8 mouse cellular contexts compared by ENCODE assay signal in the genomic region with DNA sequence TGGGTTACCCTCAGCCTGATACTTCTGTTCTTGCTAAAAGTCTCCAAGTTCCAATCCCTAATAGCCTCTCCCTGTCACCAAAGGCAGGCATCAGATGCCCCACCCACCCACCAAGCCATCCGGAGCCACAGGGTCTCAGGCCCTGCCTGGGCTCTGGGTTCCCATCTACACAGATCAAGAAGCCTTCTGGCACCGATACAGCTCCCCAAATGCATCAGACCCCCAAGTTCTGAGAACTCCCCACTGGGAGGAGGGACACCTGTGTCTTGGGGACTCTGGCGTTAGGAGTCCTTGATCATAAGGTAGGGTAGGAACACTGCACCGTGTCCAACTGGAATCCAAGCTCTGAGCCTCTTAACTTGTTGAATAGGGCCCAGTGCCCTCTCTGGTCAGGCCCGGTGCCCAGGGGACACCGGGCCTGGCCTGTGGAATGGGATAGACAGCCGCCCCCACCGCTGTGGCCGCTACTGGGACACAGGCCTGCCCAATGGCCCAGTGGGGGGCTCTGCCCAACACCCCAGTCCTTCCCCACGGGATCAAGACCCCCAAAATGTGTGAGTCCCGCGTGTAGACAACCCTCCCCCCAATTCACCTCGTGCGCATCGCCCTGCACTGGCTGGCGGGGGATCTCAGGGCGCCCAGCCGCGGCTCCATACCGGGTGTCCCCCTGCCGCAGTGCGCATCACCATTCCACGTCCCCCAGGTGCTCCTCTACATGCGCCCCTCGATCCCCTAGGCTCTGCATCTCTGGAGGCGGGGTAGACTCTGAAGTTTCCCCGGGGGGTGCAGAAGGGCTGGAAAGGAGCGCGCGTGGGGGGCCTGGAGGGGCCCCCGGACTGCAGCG. TPM values are rescaled to one million over a fixed set of nuclear protein-coding genes. Genes with fewer than 3 reads are reported as not detected.
DNase-seq lines count a peak whose midpoint lies in the region; ATAC-seq and TF ChIP-seq lines count a peak whose summit lies in the region.

No protein-coding gene starts in this region.

- WGBS in heart, embryonic 13.5 days: 10% methylated on average over 32 of the region's 32 CpGs
- WGBS in hindbrain, embryonic 13.5 days: 9% methylated on average over 32 of the region's 32 CpGs
- WGBS in midbrain, embryonic 13.5 days: 8% methylated on average over 32 of the region's 32 CpGs

- peak overlapping the region; percentile 77 for H3K9ac ChIP-seq in heart, embryonic 13.5 days
- peak overlapping the region; percentile 82 for H3K9ac ChIP-seq in hindbrain, embryonic 13.5 days
- peak overlapping the region; percentile 74 for H3K9ac ChIP-seq in midbrain, embryonic 13.5 days (replicated peaks)

- ATAC-seq in heart, embryonic 13.5 days (ENCODE audit: extremely low read depth, insufficient number of reproducible peaks, low FRiP score, low TSS enrichment): no peak
- ATAC-seq in hindbrain, embryonic 13.5 days (ENCODE audit: low FRiP score): peak; percentile 19; the same call in 1 of the 2 replicates
- 0 out of 2 replicates have a peak, but pooled peaks have one; percentile 28 for ATAC-seq in midbrain, embryonic 13.5 days

- H3K9me3 ChIP-seq in heart, embryonic 13.5 days: no peaks in the 10 kb centered on the region
- H3K9me3 ChIP-seq in hindbrain, embryonic 13.5 days: no peaks in the 10 kb centered on the region
- H3K9me3 ChIP-seq in midbrain, embryonic 13.5 days: no peaks in the 10 kb centered on the region

- peaks cover 25% of the 10 kb centered on the region for H3K4me1 ChIP-seq in heart, embryonic 13.5 days
- no peaks in the 10 kb centered on the region for H3K4me1 ChIP-seq in cortical plate, adult 2 months (ENCODE audit: control insufficient read depth, insufficient read depth, low read length)
- peaks cover 18% of the 10 kb centered on the region for H3K4me1 ChIP-seq in hindbrain, embryonic 13.5 days (replicated peaks)
- peaks cover 19% of the 10 kb centered on the region for H3K4me1 ChIP-seq in midbrain, embryonic 13.5 days (replicated peaks)

- H3K36me3 ChIP-seq in heart, embryonic 13.5 days: no peaks in the 10 kb centered on the region
- no peaks in the 10 kb centered on the region for H3K36me3 ChIP-seq in hindbrain, embryonic 13.5 days
- no peaks in the 10 kb centered on the region for H3K36me3 ChIP-seq in midbrain, embryonic 13.5 days

- no peak for TF ChIP-seq POLR2A in cortical plate, adult 2 months (IDR thresholded peaks at IDR 0.05; ENCODE audit: extremely low read depth, insufficient read depth, low read length)

- TF ChIP-seq CTCF in cortical plate, adult 2 months (IDR thresholded peaks at IDR 0.05; ENCODE audit: extremely low read depth, insufficient read depth, low read length): no peak

- peak overlapping the region; percentile 76 for H3K4me2 ChIP-seq in heart, embryonic 13.5 days
- H3K4me2 ChIP-seq in hindbrain, embryonic 13.5 days: peak overlapping the region; percentile 76
- H3K4me2 ChIP-seq in midbrain, embryonic 13.5 days (replicated peaks): peak overlapping the region; percentile 78

- peaks cover 75% of the 10 kb centered on the region for H3K27me3 ChIP-seq in heart, embryonic 13.5 days (replicated peaks)
- peaks cover 57% of the 10 kb centered on the region for H3K27me3 ChIP-seq in hindbrain, embryonic 13.5 days
- H3K27me3 ChIP-seq in midbrain, embryonic 13.5 days: peaks cover 53% of the 10 kb centered on the region

- H3K27ac ChIP-seq in heart, embryonic 13.5 days (replicated peaks): no peak overlapping the region
- peak overlapping the region; percentile 49; the same call in 1 of the 2 replicates for H3K27ac ChIP-seq in cortical plate, adult 2 months (ENCODE audit: insufficient read depth, low read length)
- no peak overlapping the region for H3K27ac ChIP-seq in hindbrain, embryonic 13.5 days
- no peak overlapping the region for H3K27ac ChIP-seq in midbrain, embryonic 13.5 days

- DNase-seq in heart, adult 11 months: no peak
- no peak for DNase-seq in right cerebral cortex, postnatal 10 days (ENCODE audit: low spot score in 2 of 2)
- DNase-seq in left cerebral cortex, adult 8-10 months (ENCODE audit: low spot score in 2 of 2): no peak
- DNase-seq in right cerebral cortex, postnatal 25 days: no peak

- H3K4me3 ChIP-seq in heart, embryonic 13.5 days: peak overlapping the region; percentile 53
- H3K4me3 ChIP-seq in cortical plate, adult 2 months (ENCODE audit: insufficient read depth, low read length): peak overlapping the region; percentile 61
- H3K4me3 ChIP-seq in hindbrain, embryonic 13.5 days: peak overlapping the region; percentile 52
- H3K4me3 ChIP-seq in midbrain, embryonic 13.5 days (replicated peaks): peak overlapping the region; percentile 48

RNA-seq across cellular contexts. Expression of gene Lingo3, which starts 0.5 kb away (rescaled TPM):
- 0.16 and 0.34 TPM in 2 replicates for polyA plus RNA-seq in heart, embryonic 13.5 days (2015; fragmentation: Nextera tagmentation; extraction: Ambion mirVana)
- 24.8 and 29.4 TPM in 2 replicates for polyA plus RNA-seq in cortical plate, adult 2 months (2012; rRNA removed)
- 3.4 and 3.5 TPM in 2 replicates for polyA plus RNA-seq in hindbrain, embryonic 13.5 days (2015; fragmentation: Nextera tagmentation; extraction: Ambion mirVana)
- 1.5 and 1.9 TPM in 2 replicates for polyA plus RNA-seq in midbrain, embryonic 13.5 days (2015; fragmentation: Nextera tagmentation; extraction: Ambion mirVana)
- 10 to 100 TPM; 46.4 to 64.4 (median 48.1) TPM for total RNA-seq in left cerebral cortex, adult 8-10 months (2022)

RNA-seq across cellular contexts. Expression of gene Lsm7, which starts 11.7 kb away (rescaled TPM):
- 157 and 171 TPM in 2 replicates for polyA plus RNA-seq in heart, embryonic 13.5 days (2015; fragmentation: Nextera tagmentation; extraction: Ambion mirVana)
- 223 and 238 TPM in 2 replicates for polyA plus RNA-seq in cortical plate, adult 2 months (2012; rRNA removed)
- polyA plus RNA-seq in hindbrain, embryonic 13.5 days (2015; fragmentation: Nextera tagmentation; extraction: Ambion mirVana): 210 and 237 TPM in 2 replicates
- polyA plus RNA-seq in midbrain, embryonic 13.5 days (2015; fragmentation: Nextera tagmentation; extraction: Ambion mirVana): 249 and 254 TPM in 2 replicates
- 10 to 100 TPM; 35.4 to 57.9 (median 48.2) TPM for total RNA-seq in left cerebral cortex, adult 8-10 months (2022)

RNA-seq across cellular contexts. Expression of gene Sppl2b, which starts 11.8 kb away (rescaled TPM):
- 27.7 and 28.5 TPM in 2 replicates for polyA plus RNA-seq in heart, embryonic 13.5 days (2015; fragmentation: Nextera tagmentation; extraction: Ambion mirVana)
- polyA plus RNA-seq in cortical plate, adult 2 months (2012; rRNA removed): 94.2 and 96.5 TPM in 2 replicates
- polyA plus RNA-seq in hindbrain, embryonic 13.5 days (2015; fragmentation: Nextera tagmentation; extraction: Ambion mirVana): 63.6 and 68.8 TPM in 2 replicates
- polyA plus RNA-seq in midbrain, embryonic 13.5 days (2015; fragmentation: Nextera tagmentation; extraction: Ambion mirVana): 56.9 and 61.1 TPM in 2 replicates
- 10 to 100 TPM; 42.1 to 52.3 (median 46.0) TPM for total RNA-seq in left cerebral cortex, adult 8-10 months (2022)

RNA-seq across cellular contexts. Expression of gene Oaz1, which starts 16.9 kb away (rescaled TPM):
- polyA plus RNA-seq in heart, embryonic 13.5 days (2015; fragmentation: Nextera tagmentation; extraction: Ambion mirVana): 2,053 and 2,109 TPM in 2 replicates
- 643 and 729 TPM in 2 replicates for polyA plus RNA-seq in cortical plate, adult 2 months (2012; rRNA removed)
- 1,227 and 1,240 TPM in 2 replicates for polyA plus RNA-seq in hindbrain, embryonic 13.5 days (2015; fragmentation: Nextera tagmentation; extraction: Ambion mirVana)
- 1,319 and 1,425 TPM in 2 replicates for polyA plus RNA-seq in midbrain, embryonic 13.5 days (2015; fragmentation: Nextera tagmentation; extraction: Ambion mirVana)
- 100 to 1,000 TPM; 505 to 586 (median 560) TPM for total RNA-seq in left cerebral cortex, adult 8-10 months (2022)

RNA-seq across cellular contexts. Expression of gene Tmprss9, which starts 28.3 kb away (rescaled TPM):
- polyA plus RNA-seq in heart, embryonic 13.5 days (2015; fragmentation: Nextera tagmentation; extraction: Ambion mirVana): 0.05 and 0.07 TPM in 2 replicates
- polyA plus RNA-seq in cortical plate, adult 2 months (2012; rRNA removed): 0.21 and 0.40 TPM in 2 replicates
- polyA plus RNA-seq in hindbrain, embryonic 13.5 days (2015; fragmentation: Nextera tagmentation; extraction: Ambion mirVana): 0.13 and 0.17 TPM in 2 replicates
- 0.15 and 0.31 TPM in 2 replicates for polyA plus RNA-seq in midbrain, embryonic 13.5 days (2015; fragmentation: Nextera tagmentation; extraction: Ambion mirVana)
- under 1 TPM; 0.22 to 0.60 (median 0.39) TPM for total RNA-seq in left cerebral cortex, adult 8-10 months (2022)
